Comparison of ENCODE assay signal across 8 mouse cellular contexts in genomic region chr12:99640214-99641151, GRCm38 (mm10).
DNase-seq lines count a peak whose midpoint lies in the region; ATAC-seq and TF ChIP-seq lines count a peak whose summit lies in the region.

No protein-coding gene starts in this region.

- H3K36me3 ChIP-seq in heart, postnatal 0 days (replicated peaks; ENCODE audit: control insufficient read depth, insufficient read depth, low read length): no peaks in the 10 kb centered on the region
- H3K36me3 ChIP-seq in liver, embryonic 11.5 days (ENCODE audit: control insufficient read depth, insufficient read depth, low read length): no peaks in the 10 kb centered on the region

- H3K4me2 ChIP-seq in heart, postnatal 0 days (ENCODE audit: low read depth, low read length): peak overlapping the region; percentile 51
- peak overlapping the region; percentile 54 for H3K4me2 ChIP-seq in liver, embryonic 11.5 days

- peak overlapping the region; percentile 22; the same call in 1 of the 2 replicates for H3K4me3 ChIP-seq in heart, postnatal 0 days (ENCODE audit: low read depth, low read length)
- H3K4me3 ChIP-seq in liver, embryonic 11.5 days (ENCODE audit: low read depth, low read length): 0 out of 2 replicates have a peak overlapping the region, but pooled peaks have one; percentile 12

- H3K9ac ChIP-seq in heart, postnatal 0 days (replicated peaks; ENCODE audit: low read depth, low read length): peak overlapping the region; percentile 9; the same call in 1 of the 2 replicates
- no peak overlapping the region for H3K9ac ChIP-seq in liver, embryonic 11.5 days (ENCODE audit: low read depth, low read length)

- no peak for ATAC-seq in heart, postnatal 0 days (ENCODE audit: insufficient read depth, low read depth)
- ATAC-seq in liver, embryonic 11.5 days (replicated peaks; ENCODE audit: low FRiP score): no peak
- peak; percentile 37 for ATAC-seq in monocyte, adult 5-6 weeks (replicated peaks; ENCODE audit: insufficient number of reproducible peaks, low FRiP score, low TSS enrichment, poor library complexity, severe bottlenecking)
- ATAC-seq in megakaryocyte-erythroid progenitor cell, adult 5-6 weeks (replicated peaks; ENCODE audit: low FRiP score, low TSS enrichment, poor library complexity, severe bottlenecking): no peak

- H3K27me3 ChIP-seq in heart, postnatal 0 days (ENCODE audit: control insufficient read depth, insufficient read depth, low read length): no peaks in the 10 kb centered on the region
- H3K27me3 ChIP-seq in liver, embryonic 11.5 days (replicated peaks; ENCODE audit: control insufficient read depth, insufficient read depth, low read length): no peaks in the 10 kb centered on the region

- WGBS in heart, postnatal 0 days: 32% methylated on average over 18 of the region's 18 CpGs
- 22% methylated on average over 18 of the region's 18 CpGs for WGBS in liver, embryonic 11.5 days

- DNase-seq in layer of hippocampus, postnatal 10 days (ENCODE audit: low spot score in 2 of 2): peak; percentile 16 to 38
- DNase-seq in layer of hippocampus, postnatal 14 days (ENCODE audit: low spot score in 2 of 2): no peak
- peak; percentile 59 for DNase-seq in embryo, embryonic 10.5 days (ENCODE audit: low spot score)
- DNase-seq in heart, postnatal 0 days (ENCODE audit: low spot score): no peak
- DNase-seq in liver, embryonic 11.5 days (ENCODE audit: low spot score): peak; percentile 30
- DNase-seq in thymus, postnatal 10 days (ENCODE audit: low spot score in 2 of 2): peak; percentile 54 to 61

- no peak for TF ChIP-seq CTCF in heart, postnatal 0 days (IDR thresholded peaks at IDR 0.05; ENCODE audit: low read depth)

- peaks cover 24% of the 10 kb centered on the region for H3K9me3 ChIP-seq in heart, postnatal 0 days (replicated peaks; ENCODE audit: control insufficient read depth, low read length)
- peaks cover 22% of the 10 kb centered on the region; the same call in 1 of the 2 replicates for H3K9me3 ChIP-seq in liver, embryonic 11.5 days (ENCODE audit: control insufficient read depth, low read length)

- H3K4me1 ChIP-seq in heart, postnatal 0 days (ENCODE audit: control insufficient read depth, insufficient read depth): no peaks in the 10 kb centered on the region; the same call in 1 of the 2 replicates
- no peaks in the 10 kb centered on the region; the same call in 1 of the 2 replicates for H3K4me1 ChIP-seq in liver, embryonic 11.5 days (replicated peaks; ENCODE audit: control insufficient read depth, insufficient read depth, low read length)

- TF ChIP-seq EP300 in heart, postnatal 0 days (IDR thresholded peaks at IDR 0.05; ENCODE audit: low read depth): no peak

- peak overlapping the region; percentile 34; the same call in 1 of the 2 replicates for H3K27ac ChIP-seq in heart, postnatal 0 days (ENCODE audit: low read depth)
- no peak overlapping the region for H3K27ac ChIP-seq in liver, embryonic 11.5 days (ENCODE audit: low read depth, low read length)

Comparison
In these comparisons a context has a peak if more than half of its experiments do, and no peak if none do; other contexts are left out.
1. DNase-seq: peak in layer of hippocampus, postnatal 10 days (2 of 2), embryo, embryonic 10.5 days (single experiment), liver, embryonic 11.5 days (single experiment) and thymus, postnatal 10 days (2 of 2); none in layer of hippocampus, postnatal 14 days (0 of 2) and heart, postnatal 0 days (single experiment).